Mouse (Mus musculus) limb, embryonic 13.5 days (tissue): ENCODE data around the gene Adap1. TPM values are rescaled to one million over a fixed set of nuclear protein-coding genes. Genes with fewer than 3 reads are reported as not detected.

ENCODE experiments used
- ATAC-seq: fragments of 200-750 bp; cut with Nextera tagmentation; 2 replicates; pipeline ENCODE4 v1.8.0; 2017; ENCODE audit warnings: low read depth, moderate number of reproducible peaks, moderate TSS enrichment; ENCODE audit not compliant: low FRiP score
- H3K27ac ChIP-seq: fragments of 300-500 bp; sonication (generic); 2 replicates; pipeline ENCODE4 v1.5.1; 2015; ENCODE audit warnings: inconsistent platforms, mild to moderate bottlenecking, moderate library complexity
- H3K27me3 ChIP-seq: fragments of 300-500 bp; sonication (generic); 2 replicates; pipeline ENCODE4 v1.6.1; 2015; ENCODE audit warnings: mild to moderate bottlenecking, inconsistent platforms
- H3K36me3 ChIP-seq: fragments of 300-500 bp; sonication (generic); 2 replicates; pipeline ENCODE4 v1.6.1; 2015; ENCODE audit warnings: inconsistent platforms, mild to moderate bottlenecking, moderate library complexity
- H3K4me1 ChIP-seq: fragments of 300-500 bp; sonication (generic); 2 replicates; pipeline ENCODE4 v1.6.1; 2015; ENCODE audit warnings: inconsistent platforms
- H3K4me2 ChIP-seq: fragments of 300-500 bp; sonication (generic); replicated peaks from 2 replicates; pipeline ENCODE4 v1.6.1; 2015; ENCODE audit warnings: inconsistent platforms, mild to moderate bottlenecking, moderate library complexity
- H3K4me3 ChIP-seq: fragments of 300-500 bp; sonication (generic); 2 replicates; pipeline ENCODE4 v1.5.1; 2015; ENCODE audit warnings: moderate library complexity, mild to moderate bottlenecking, inconsistent platforms
- H3K9ac ChIP-seq: fragments of 300-500 bp; sonication (generic); 2 replicates; pipeline ENCODE4 v1.6.1; 2015; ENCODE audit warnings: mild to moderate bottlenecking, inconsistent platforms
- H3K9me3 ChIP-seq: fragments of 300-500 bp; sonication (generic); 2 replicates; pipeline ENCODE4 v1.6.1; 2016; ENCODE audit warnings: inconsistent platforms
- WGBS: fragments of 180-500 bp; shearing (Covaris S2); methylation state at CpG from one replicate; pipeline ENCODE4 v1.1.7; 2015; 5-methylcytosine and 5-hydroxymethylcytosine counted together
- microRNA counts: library from miRNA; unstranded; fragments of <30 nt; microRNA quantifications from one replicate; lab custom pipeline; 2016
- microRNA-seq: library from miRNA; unstranded; fragments of <30 nt; microRNA quantifications from one replicate; pipeline ENCODE4, GENCODE M21; 2016
- polyA plus RNA-seq: library from polyadenylated mRNA; unstranded; fragments of >200 nt; fragmentation: Nextera tagmentation; extraction: Ambion mirVana; gene quantifications from 2 replicates; pipeline ENCODE4 v1.2.1, GENCODE M21; 2015

Gene Adap1
- polyA plus RNA-seq, 1 experiment from 2014 or later: 0.94 TPM

DNA sequence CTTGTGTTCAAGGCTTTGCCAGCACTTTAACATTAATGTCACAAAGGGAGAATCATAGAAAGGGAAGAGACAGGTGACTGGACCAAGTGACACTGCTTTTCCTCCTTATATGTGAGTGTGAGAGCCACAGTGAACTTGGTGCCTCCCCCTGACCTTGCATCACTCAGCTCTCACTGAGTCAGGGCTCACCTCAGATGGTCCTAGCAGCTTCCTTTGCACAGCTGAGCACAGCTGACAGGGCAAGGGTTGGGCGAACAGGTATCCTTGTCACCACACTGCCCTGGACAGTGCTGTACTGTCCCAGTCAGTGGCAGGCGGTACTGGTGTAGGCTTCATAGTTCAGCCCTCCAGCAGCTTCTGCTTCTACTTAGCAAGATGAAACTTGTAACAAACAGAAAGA lies 97.8 kb downstream of the Adap1 start:
- peaks cover 93% of the 10 kb centered on the region for H3K36me3 ChIP-seq
- H3K27me3 ChIP-seq: no peaks in the 10 kb centered on the region
- no peak overlapping the region for H3K27ac ChIP-seq
- H3K4me2 ChIP-seq: no peak overlapping the region
- no peak overlapping the region for H3K9ac ChIP-seq
- no peaks in the 10 kb centered on the region for H3K9me3 ChIP-seq
- H3K4me3 ChIP-seq: no peak overlapping the region
- H3K4me1 ChIP-seq: no peaks in the 10 kb centered on the region
- 92% methylated on average over 2 of the region's 2 CpGs for WGBS
- no peak for ATAC-seq

DNA sequence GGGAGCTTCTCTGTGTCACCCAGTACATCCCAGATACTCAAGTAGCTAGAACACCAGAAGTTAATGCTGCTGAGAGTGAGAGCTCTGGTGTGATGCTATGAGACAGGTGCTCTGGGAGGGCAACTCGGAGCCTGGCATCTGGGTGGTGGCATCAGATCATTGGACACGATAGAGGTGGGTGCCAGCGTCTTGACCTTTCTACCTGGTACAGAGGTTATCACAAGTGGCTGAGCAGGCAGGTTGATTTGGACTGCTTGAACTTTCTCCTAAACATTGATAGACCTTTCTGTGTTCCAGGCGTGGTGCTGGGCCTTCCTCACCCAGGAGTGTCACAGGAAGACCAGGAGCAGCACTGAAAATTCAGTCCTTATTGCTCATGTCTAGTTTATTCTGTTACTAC lies 98.2 kb downstream of the Adap1 start:
- Histone ChIP-seq H3K4me3 (no peak overlapping the region), H3K9me3 (no peaks in the 10 kb centered on the region), H3K4me2 (no peak overlapping the region), H3K4me1 (no peaks in the 10 kb centered on the region), H3K9ac (no peak overlapping the region), H3K27ac (no peak overlapping the region), H3K27me3 (no peaks in the 10 kb centered on the region), H3K36me3 (peaks cover 91% of the 10 kb centered on the region)
- no peak for ATAC-seq
- 94% methylated on average over 4 of the region's 4 CpGs for WGBS

DNA sequence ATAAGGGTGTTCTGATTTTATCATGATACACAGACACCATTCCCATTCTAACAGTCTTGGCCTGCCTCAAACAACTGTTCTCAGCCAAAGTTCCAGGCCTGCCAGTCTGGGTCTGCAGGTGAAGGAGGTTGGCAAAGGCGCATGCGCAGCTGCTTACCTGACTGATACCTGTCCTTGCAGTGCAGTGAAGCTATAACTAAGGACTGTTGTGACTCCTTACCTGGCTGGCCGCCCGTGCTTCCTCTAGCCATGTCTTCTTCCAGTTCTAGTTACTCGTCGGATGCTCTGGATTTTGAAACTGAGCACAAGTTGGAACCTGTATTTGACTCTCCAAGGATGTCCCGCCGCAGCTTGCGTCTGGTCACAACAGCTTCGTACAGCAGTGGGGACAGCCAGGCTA lies 102.1 kb downstream of the Adap1 start:
- no peak for ATAC-seq
- Histone ChIP-seq H3K4me3 (no peak overlapping the region), H3K27me3 (no peaks in the 10 kb centered on the region), H3K36me3 (peaks cover 78% of the 10 kb centered on the region), H3K4me1 (no peaks in the 10 kb centered on the region), H3K9ac (no peak overlapping the region), H3K4me2 (no peak overlapping the region), H3K9me3 (no peaks in the 10 kb centered on the region), H3K27ac (no peak overlapping the region)
- 87% methylated on average over 10 of the region's 10 CpGs for WGBS

MicroRNA genes within 50 kb of the gene (microRNA counts, 519-probe panel; counts per million panel counts)
- microRNA mmu-miR-339-3p (lab: Ali Mortazavi, UCI): not detected
- microRNA mmu-miR-339-5p (lab: Ali Mortazavi, UCI): not detected

Small RNAs within 50 kb of the gene (microRNA-seq; reads per million reads assigned to microRNA genes)
- gene Mir339: 412 reads per million, percentile 69 among the genes with 10 or more reads in this experiment

Other genes with a start within 250 kb of the Adap1 start
- 20.1 and 25.4 TPM in 2 replicates for gene Prkar1b, start 175.6 kb downstream of the Adap1 start, polyA plus RNA-seq
- 4.4 and 4.7 TPM in 2 replicates for gene Dnaaf5, start 175.4 kb downstream of the Adap1 start, polyA plus RNA-seq
- 48.7 and 51.1 TPM in 2 replicates for gene Sun1, start 125.0 kb downstream of the Adap1 start, polyA plus RNA-seq
- gene Get4, start 73.3 kb downstream of the Adap1 start, polyA plus RNA-seq: 155 and 165 TPM in 2 replicates
- 98.3 and 109 TPM in 2 replicates for gene Cox19, start 25.8 kb upstream of the Adap1 start, polyA plus RNA-seq
- 2.8 and 4.5 TPM in 2 replicates for gene Cyp2w1, start 27.0 kb upstream of the Adap1 start, polyA plus RNA-seq
- gene Gpr146, start 52.1 kb upstream of the Adap1 start, polyA plus RNA-seq: 1.4 and 1.9 TPM in 2 replicates
- 3.5 and 3.9 TPM in 2 replicates for gene C130050O18Rik, start 79.7 kb upstream of the Adap1 start, polyA plus RNA-seq
- gene Gper1, start 97.5 kb upstream of the Adap1 start, polyA plus RNA-seq: 3.5 and 4.6 TPM in 2 replicates
- gene 3110082I17Rik, start 134.9 kb upstream of the Adap1 start, polyA plus RNA-seq: 32.6 and 33.1 TPM in 2 replicates
- gene Zfand2a, start 158.9 kb upstream of the Adap1 start, polyA plus RNA-seq: 10.3 and 11.0 TPM in 2 replicates
- gene Uncx, start 217.9 kb upstream of the Adap1 start, polyA plus RNA-seq: 0.09 TPM in 1 of 2 replicates, not detected in the other